Mouse (Mus musculus) MEL (cell line): ENCODE results near the gene Dohh. TPM values are rescaled to one million over a fixed set of nuclear protein-coding genes. Genes with fewer than 3 reads are reported as not detected.

ENCODE experiments used
- DNase-seq: peaks from one replicate; pipeline ENCODE4 v3.0.0; 2011; ENCODE audit warnings: low read depth, low spot score
- H3K27ac ChIP-seq: 2 replicates; pipeline ENCODE4 v1.5.1; 2012; ENCODE audit warnings: low read depth, mild to moderate bottlenecking, control low read depth, low read length, moderate library complexity; ENCODE audit not compliant: control insufficient read depth
- H3K27me3 ChIP-seq, 2 experiments: fragments of 150-350 bp in 1 of 2; sonication (generic) in 1 of 2; 2 replicates each; pipeline ENCODE4 v1.6.1; 2012; ENCODE audit warnings: low read length in 2 of 2, mild to moderate bottlenecking in 2 of 2, improper control_type of control experiment in 1 of 2, moderate library complexity in 1 of 2; ENCODE audit not compliant: insufficient read depth in 2 of 2, control insufficient read depth in 1 of 2
- H3K36me3 ChIP-seq, 2 experiments: 2 replicates each; pipeline ENCODE4 v1.6.1; 2012 to 2014; ENCODE audit warnings: low read length in 2 of 2, improper control_type of control experiment in 1 of 2, inconsistent platforms in 1 of 2, mild to moderate bottlenecking in 1 of 2; ENCODE audit not compliant: insufficient read depth in 2 of 2, control insufficient read depth in 1 of 2
- H3K4me1 ChIP-seq, 2 experiments: fragments of 150-350 bp in 1 of 2; sonication (generic) in 1 of 2; 2 replicates each; pipeline ENCODE4 v1.6.1; 2012; ENCODE audit warnings: low read length in 2 of 2, improper control_type of control experiment in 1 of 2, mild to moderate bottlenecking in 1 of 2; ENCODE audit not compliant: insufficient read depth in 2 of 2, control insufficient read depth in 1 of 2
- H3K4me3 ChIP-seq, 2 experiments: fragments of 150-350 bp in 1 of 2; sonication (generic) in 1 of 2; 2 replicates each; pipeline ENCODE4 v1.5.1; 2012; ENCODE audit warnings: low read depth in 2 of 2, low read length in 2 of 2, mild to moderate bottlenecking in 2 of 2, moderate library complexity in 2 of 2, control low read depth in 1 of 2, improper control_type of control experiment in 1 of 2; ENCODE audit not compliant: control insufficient read depth in 1 of 2, insufficient read depth in 1 of 2
- H3K79me2 ChIP-seq: 2 replicates; pipeline ENCODE4 v1.6.1; 2012; ENCODE audit warnings: mild to moderate bottlenecking, low read length, moderate library complexity; ENCODE audit not compliant: control insufficient read depth, poor library complexity, insufficient read depth
- H3K9ac ChIP-seq: 2 replicates; pipeline ENCODE4 v1.6.1; 2012; ENCODE audit warnings: low read depth, mild to moderate bottlenecking, control low read depth, low read length, moderate library complexity; ENCODE audit not compliant: control insufficient read depth, poor library complexity, severe bottlenecking
- H3K9me3 ChIP-seq: fragments of 150-350 bp; sonication (generic); replicated peaks from 2 replicates; pipeline ENCODE4 v1.6.1; 2012; ENCODE audit warnings: mild to moderate bottlenecking, low read length, improper control_type of control experiment, moderate library complexity; ENCODE audit not compliant: insufficient read depth
- CHD2 ChIP-seq: IDR thresholded peaks from 2 replicates; pipeline ENCODE4 v1.6.1; 2011; ENCODE audit warnings: low read length, improper control_type of control experiment
- E2F4 ChIP-seq: IDR thresholded peaks from 2 replicates; pipeline ENCODE4 v1.6.1; 2011; ENCODE audit warnings: low read depth, low read length, improper control_type of control experiment, borderline replicate concordance
- EP300 ChIP-seq, 2 experiments: IDR thresholded peaks; 2 replicates each; pipeline ENCODE4 v1.6.1; 2011; ENCODE audit warnings: improper control_type of control experiment in 2 of 2, low read length in 2 of 2, low read depth in 1 of 2, mild to moderate bottlenecking in 1 of 2
- ETS1 ChIP-seq: IDR thresholded peaks from 2 replicates; pipeline ENCODE4 v1.6.1; 2012; ENCODE audit warnings: low read depth, mild to moderate bottlenecking, inconsistent platforms, low read length, improper control_type of control experiment, moderate library complexity
- JUND ChIP-seq: IDR thresholded peaks from 2 replicates; pipeline ENCODE4 v1.6.1; 2011; ENCODE audit warnings: low read depth, mild to moderate bottlenecking, improper control_type of control experiment, low read length
- KAT2A ChIP-seq: conservative IDR thresholded peaks from 2 replicates; pipeline ENCODE4 v1.6.1; 2012; ENCODE audit warnings: low read depth, low read length, improper control_type of control experiment, inconsistent platforms
- MAFK ChIP-seq: IDR thresholded peaks from 2 replicates; pipeline ENCODE4 v1.6.1; 2011; ENCODE audit warnings: low read depth, mild to moderate bottlenecking, low read length, improper control_type of control experiment, borderline replicate concordance
- MAZ ChIP-seq: IDR thresholded peaks from 2 replicates; pipeline ENCODE4 v1.6.1; 2012; ENCODE audit warnings: low read depth, mild to moderate bottlenecking, inconsistent platforms, low read length, improper control_type of control experiment
- MEF2A ChIP-seq: IDR thresholded peaks from 2 replicates; pipeline ENCODE4 v1.6.1; 2014; ENCODE audit warnings: low read depth, mild to moderate bottlenecking, inconsistent platforms, low read length, improper control_type of control experiment; ENCODE audit not compliant: poor library complexity, insufficient replicate concordance, severe bottlenecking; ENCODE audit errors: extremely low read depth
- MYC ChIP-seq: IDR thresholded peaks from 2 replicates; pipeline ENCODE4 v1.6.1; 2011; ENCODE audit warnings: low read depth, mild to moderate bottlenecking, low read length, improper control_type of control experiment, moderate library complexity
- POLR2A ChIP-seq, 2 experiments: IDR thresholded peaks; 2 replicates each; pipeline ENCODE4 v1.6.1; 2011 to 2012; ENCODE audit warnings: low read length in 2 of 2, mild to moderate bottlenecking in 2 of 2, control low read depth in 1 of 2, improper control_type of control experiment in 1 of 2, low read depth in 1 of 2, moderate library complexity in 1 of 2; ENCODE audit not compliant: control insufficient read depth in 1 of 2, insufficient read depth in 1 of 2, poor library complexity in 1 of 2
- POLR2AphosphoS2 ChIP-seq: IDR thresholded peaks from 2 replicates; pipeline ENCODE4 v1.6.1; 2011; ENCODE audit warnings: low read length, improper control_type of control experiment
- RAD21 ChIP-seq: IDR thresholded peaks from 2 replicates; pipeline ENCODE4 v1.6.1; 2011; ENCODE audit warnings: mild to moderate bottlenecking, low read depth, low read length, improper control_type of control experiment
- RCOR1 ChIP-seq: IDR thresholded peaks from 2 replicates; pipeline ENCODE4 v1.6.1; 2012; ENCODE audit warnings: low read depth, mild to moderate bottlenecking, inconsistent platforms, low read length, improper control_type of control experiment
- SMC3 ChIP-seq: IDR thresholded peaks from 2 replicates; pipeline ENCODE4 v1.6.1; 2011; ENCODE audit warnings: low read depth, low read length, improper control_type of control experiment
- TAL1 ChIP-seq: IDR thresholded peaks from 2 replicates; pipeline ENCODE4 v1.6.1; 2012; ENCODE audit warnings: mild to moderate bottlenecking, inconsistent platforms, low read length, moderate library complexity, mixed read lengths
- TBP ChIP-seq: IDR thresholded peaks from 2 replicates; pipeline ENCODE4 v1.8.0; 2011; ENCODE audit warnings: low read depth, low read length, improper control_type of control experiment
- TCF12 ChIP-seq: IDR thresholded peaks from 2 replicates; pipeline ENCODE4 v1.6.1; 2014; ENCODE audit warnings: low read depth, mild to moderate bottlenecking, inconsistent platforms, low read length, improper control_type of control experiment, moderate library complexity
- USF2 ChIP-seq, 2 experiments: IDR thresholded peaks; 2 replicates each; pipeline ENCODE4 v1.6.1; 2011 to 2012; ENCODE audit warnings: improper control_type of control experiment in 2 of 2, low read length in 2 of 2, borderline replicate concordance in 1 of 2, inconsistent platforms in 1 of 2, low read depth in 1 of 2, mild to moderate bottlenecking in 1 of 2; ENCODE audit not compliant: insufficient read depth in 1 of 2
- ZC3H11A ChIP-seq: IDR thresholded peaks from 2 replicates; pipeline ENCODE4 v1.6.1; 2012; ENCODE audit warnings: low read depth, mild to moderate bottlenecking, inconsistent platforms, low read length, improper control_type of control experiment
- ZKSCAN1 ChIP-seq: IDR thresholded peaks from 2 replicates; pipeline ENCODE4 v1.6.1; 2012; ENCODE audit warnings: low read depth, mild to moderate bottlenecking, inconsistent platforms, low read length, improper control_type of control experiment, moderate library complexity
- ZMIZ1 ChIP-seq: IDR thresholded peaks from 2 replicates; pipeline ENCODE4 v1.6.1; 2012; ENCODE audit warnings: low read depth, mild to moderate bottlenecking, inconsistent platforms, low read length, improper control_type of control experiment, moderate library complexity
- polyA plus RNA-seq, 2 experiments: library from polyadenylated mRNA; stranded (reverse) in 1 of 2; unstranded in 1 of 2; fragments of >175 nt in 1 of 2; fragments of >200 nt in 1 of 2; gene quantifications; 2 replicates each; pipeline versions ENCODE4 v1.2.1 to v1.2.4; 2012; ENCODE audit warnings: low replicate concordance in 2 of 2, low read depth in 1 of 2; ENCODE audit not compliant: insufficient read length in 2 of 2, insufficient read depth in 1 of 2, missing spikeins in 1 of 2
- total RNA-seq: library from RNA; depleted of rRNA; stranded (reverse); fragments of 300-350 nt; gene quantifications from 2 replicates; pipeline ENCODE4 v1.2.3, GENCODE M21; 2012

Gene Dohh
- total and polyA plus RNA-seq, 3 experiments: 145 to 153 TPM; not detected in 1

DNA sequence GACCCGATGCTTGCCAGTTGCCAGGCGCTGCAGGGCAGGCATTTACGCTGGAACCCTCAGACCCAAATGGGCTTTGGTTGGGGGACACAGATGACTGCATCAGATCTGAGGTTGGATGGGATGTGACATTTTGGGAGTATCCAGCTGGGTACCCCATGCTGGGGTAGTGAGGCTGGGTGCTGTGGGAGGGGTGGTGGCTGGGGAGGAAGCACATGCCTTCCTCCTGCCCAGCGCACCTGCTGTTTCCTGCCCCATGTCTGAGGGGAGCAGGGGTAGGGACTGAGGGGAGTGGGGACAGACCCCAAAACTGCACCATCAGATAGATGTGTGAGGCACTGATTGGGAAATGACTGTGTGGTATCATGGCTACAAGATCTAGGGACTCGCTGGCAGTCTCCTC lies 12.5 kb downstream of the Dohh start (continued):
- TF ChIP-seq EP300 (IDR thresholded peaks at IDR 0.05; ENCODE audit: low read depth in 1 of 2, low read length in 2 of 2): no peak
- TF ChIP-seq TCF12: no peak
- no peak for TF ChIP-seq ZKSCAN1
- TF ChIP-seq CHD2: no peak
- no peak for TF ChIP-seq USF2 (IDR thresholded peaks at IDR 0.05; ENCODE audit: borderline replicate concordance in 1 of 2, insufficient read depth in 1 of 2, low read depth in 1 of 2, low read length in 2 of 2)
- TF ChIP-seq POLR2AphosphoS2: no peak

DNA sequence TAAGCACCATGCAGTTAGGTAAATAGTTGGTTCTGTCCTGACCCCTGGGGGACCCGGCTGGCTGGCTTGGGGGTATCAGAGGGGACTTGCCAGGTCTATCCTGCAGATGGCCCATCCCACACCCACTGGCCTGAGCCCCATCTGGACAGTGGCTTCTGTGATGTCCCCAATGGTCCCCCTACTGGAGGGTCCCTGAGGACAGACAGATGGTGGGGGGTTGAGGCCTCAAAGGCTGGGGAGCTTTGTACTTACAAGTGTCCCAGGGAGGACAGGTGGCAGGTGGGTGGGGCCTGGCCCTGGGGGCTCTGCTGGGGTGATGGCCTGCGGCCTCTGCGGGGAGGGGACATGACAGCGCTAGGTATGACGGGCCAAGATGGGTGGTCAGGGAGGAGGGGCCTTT lies 15.1 kb downstream of the Dohh start:
- DNase-seq: no peak
- Histone ChIP-seq H3K36me3 (no peaks in the 10 kb centered on the region), H3K27ac (no peak overlapping the region), H3K9ac (no peak overlapping the region), H3K4me3 (no peak overlapping the region), H3K27me3 (no peaks in the 10 kb centered on the region), H3K9me3 (no peaks in the 10 kb centered on the region), H3K4me1 (0 out of 4 replicates have a peak, but pooled peaks cover 0 to 3% of the 10 kb centered on the region in 2 experiments), H3K79me2 (no peaks in the 10 kb centered on the region)
- TF ChIP-seq RAD21 (no peak), ZC3H11A (no peak), E2F4 (no peak), ZMIZ1 (no peak), ETS1 (no peak), TAL1 (no peak), USF2 (IDR thresholded peaks at IDR 0.05; ENCODE audit: borderline replicate concordance in 1 of 2, insufficient read depth in 1 of 2, low read depth in 1 of 2, low read length in 2 of 2) (no peak), SMC3 (no peak), MYC (no peak), MAFK (no peak), POLR2A (IDR thresholded peaks at IDR 0.05; ENCODE audit: control insufficient read depth in 1 of 2, insufficient read depth in 1 of 2, low read depth in 1 of 2, low read length in 2 of 2, poor library complexity in 1 of 2) (no peak), MAZ (no peak), MEF2A (no peak), RCOR1 (no peak), TBP (no peak), JUND (no peak), KAT2A (no peak)
